Mouse (Mus musculus) megakaryocyte, embryonic 14.5 days (primary cell): ENCODE data around the gene Il34.

Experiments
- FLI1 ChIP-seq: IDR thresholded peaks from 2 replicates; pipeline ENCODE4 v1.6.1; 2012; ENCODE audit warnings: low read length, inconsistent platforms, mixed read lengths
- GATA1 ChIP-seq: IDR thresholded peaks from 3 replicates; pipeline ENCODE4 v1.6.1; 2012; ENCODE audit warnings: mixed read lengths, low read length, inconsistent platforms, borderline replicate concordance

DNA sequence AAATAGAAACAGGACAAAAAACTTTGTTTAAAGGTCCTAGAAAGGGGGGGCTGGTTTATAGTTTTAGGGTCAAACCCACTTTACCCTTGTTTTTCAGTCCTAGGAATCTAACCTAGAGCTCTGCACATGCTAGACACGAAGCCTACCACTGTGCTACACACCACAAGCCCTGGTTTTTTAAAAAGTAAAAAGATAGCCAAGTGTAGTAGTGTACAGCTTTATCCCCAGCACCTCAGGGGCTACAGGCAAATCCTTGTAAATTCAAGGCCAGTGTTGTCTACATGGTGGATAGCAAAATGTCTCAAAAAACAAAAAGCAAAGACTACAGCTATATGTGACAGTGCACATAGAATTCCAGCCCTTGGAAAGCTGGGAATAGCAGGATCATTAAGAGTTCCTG is 11.3 kb upstream of the Il34 start:
- no peak for TF ChIP-seq GATA1
- TF ChIP-seq FLI1 = no peak
